Mouse (Mus musculus): ENCODE data around the gene Kif1a.

- TF ChIP-seq CTCF (IDR thresholded peaks at IDR 0.05; ENCODE audit: borderline replicate concordance, insufficient read depth, low read depth, low read length) (no peak), POLR2A (IDR thresholded peaks at IDR 0.05; ENCODE audit: borderline replicate concordance, insufficient read depth, low read length) (no peak)
Measured at GRCm38 (mm10) chr1:92978645-92979044, 123.1 kb downstream of the Kif1a start.

All from cerebellum, adult 2 months (tissue).